Mouse (Mus musculus) left cerebral cortex, postnatal 25 days (tissue): ENCODE results near the gene Ankrd11. TPM values are rescaled to one million over a fixed set of nuclear protein-coding genes. Genes with fewer than 3 reads are reported as not detected.

Experiments
- DNase-seq, 2 experiments: peaks; one replicate each; pipeline ENCODE4 v3.0.0; 2022; ENCODE audit warnings: low spot score in 2 of 2, mixed read lengths in 1 of 2
- intact Hi-C: fragments of 180-260 bp; cut with DNase I; formaldehyde crosslinking; loops from one replicate; pipeline ENCODE4 v1.15.1; 2025
- total RNA-seq, 2 experiments: library from RNA; stranded (reverse); gene quantifications; 2 replicates each; pipeline ENCODE4 v1.2.3; 2021

Ankrd11 gene
- total RNA-seq, 2 experiments from 2014 or later = 147 to 152 TPM

DNA sequence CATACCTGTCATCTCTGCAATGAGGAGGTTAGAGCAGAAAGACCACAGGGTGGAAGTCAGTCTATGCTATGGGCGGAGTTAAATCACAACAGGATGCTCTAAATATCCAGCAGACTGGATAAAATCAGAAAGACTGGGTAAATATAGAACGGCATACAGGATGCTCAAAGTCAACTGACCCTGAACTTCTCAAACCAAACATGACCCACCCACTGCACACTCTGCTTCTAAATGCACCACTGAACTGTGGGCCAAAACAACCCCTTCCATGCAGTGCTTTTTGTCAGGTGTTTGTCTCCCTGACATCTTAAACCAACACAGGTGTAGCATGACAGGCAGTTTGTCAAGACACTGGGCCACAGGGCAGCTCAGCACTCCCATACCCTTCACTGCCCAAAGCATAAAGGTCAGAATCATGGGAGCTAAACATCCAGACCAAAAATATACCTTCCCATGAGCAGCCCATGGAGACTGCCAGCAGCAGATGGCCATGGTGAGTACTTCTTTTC is 104.5 kb downstream of the Ankrd11 start:
- no peak for DNase-seq
- intact Hi-C loops = no loop called here

DNA sequence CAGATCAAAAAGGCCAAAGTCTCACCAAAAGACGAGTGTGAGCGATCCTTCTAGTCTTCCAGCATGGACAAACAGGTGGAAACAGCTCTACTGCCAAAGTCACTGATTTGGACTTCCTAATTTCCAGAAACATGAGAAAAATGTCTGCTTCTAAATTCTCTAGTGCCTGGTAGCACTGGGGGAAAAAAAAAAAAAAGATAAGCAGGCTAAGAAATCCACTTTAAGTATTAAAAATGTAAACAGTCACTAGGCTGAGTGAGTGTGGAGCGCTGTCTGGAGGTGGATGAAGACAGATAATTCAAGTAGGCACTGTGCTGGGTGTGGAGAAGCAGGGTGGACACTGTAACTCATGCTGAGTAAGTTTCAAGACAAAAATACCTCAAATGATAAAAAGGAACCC is 106.2 kb downstream of the Ankrd11 start:
- intact Hi-C loops = no loop called here
- DNase-seq = peak in 1 of 2 experiments; percentile 69

DNA sequence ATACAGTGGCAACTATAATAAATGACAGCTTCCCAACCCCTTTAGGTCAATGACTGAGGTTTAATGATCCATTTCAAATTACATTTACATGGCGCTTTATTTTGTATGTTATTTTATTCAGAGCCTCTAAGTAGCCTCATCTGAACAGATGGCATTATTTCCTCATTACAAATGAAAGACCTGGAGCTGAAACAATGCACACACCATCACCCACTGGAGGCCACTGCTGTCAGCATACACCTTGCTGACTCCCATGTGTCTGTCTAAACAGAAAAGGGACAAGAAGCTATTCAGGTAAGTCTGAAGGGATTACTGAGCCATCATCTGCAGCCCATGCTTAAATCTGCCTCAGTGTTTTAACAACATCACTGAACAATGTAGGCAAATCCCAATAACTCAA is 107.0 kb downstream of the Ankrd11 start:
- intact Hi-C loops = no loop called here
- DNase-seq = no peak

DNA sequence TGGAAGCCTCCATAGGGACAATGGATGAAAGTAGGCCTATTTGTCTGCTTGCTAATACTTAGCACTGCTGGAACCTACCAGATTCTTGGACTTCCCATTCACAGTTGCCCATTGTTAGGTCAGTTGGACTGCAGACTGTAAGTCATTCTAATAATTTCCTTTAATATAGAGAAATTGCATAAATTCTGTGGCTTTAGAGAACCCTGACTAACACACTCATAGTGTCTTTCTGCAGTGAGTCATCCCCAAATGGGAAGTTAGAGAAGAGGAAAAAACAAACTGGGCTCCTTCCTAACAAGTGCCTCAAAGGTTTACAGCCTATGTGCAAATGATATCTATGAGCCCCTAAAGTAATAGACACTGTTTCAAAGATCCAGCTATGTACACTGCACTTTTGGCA is 108.1 kb downstream of the Ankrd11 start:
- intact Hi-C loops = no loop called here
- DNase-seq = no peak

DNA sequence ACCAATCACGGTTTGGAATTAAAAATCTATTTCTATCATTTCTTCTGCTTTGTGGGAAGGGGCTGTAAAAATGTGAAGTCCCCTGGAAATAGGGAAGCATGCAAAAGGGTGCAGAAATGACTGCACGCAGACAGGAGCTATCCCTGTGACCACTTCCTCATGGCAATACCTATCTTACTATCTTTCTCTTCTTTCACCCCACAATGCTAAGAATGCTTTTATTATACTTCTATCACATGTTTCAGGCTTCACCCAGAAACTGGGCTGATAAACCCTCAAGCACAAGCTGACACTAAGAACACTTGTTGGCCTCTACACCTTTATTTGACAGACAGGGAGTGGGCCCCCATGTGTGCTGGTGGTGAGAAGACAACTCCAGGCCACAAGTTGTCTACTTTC is 109.5 kb downstream of the Ankrd11 start:
- DNase-seq = no peak
- intact Hi-C loops = no loop called here

DNA sequence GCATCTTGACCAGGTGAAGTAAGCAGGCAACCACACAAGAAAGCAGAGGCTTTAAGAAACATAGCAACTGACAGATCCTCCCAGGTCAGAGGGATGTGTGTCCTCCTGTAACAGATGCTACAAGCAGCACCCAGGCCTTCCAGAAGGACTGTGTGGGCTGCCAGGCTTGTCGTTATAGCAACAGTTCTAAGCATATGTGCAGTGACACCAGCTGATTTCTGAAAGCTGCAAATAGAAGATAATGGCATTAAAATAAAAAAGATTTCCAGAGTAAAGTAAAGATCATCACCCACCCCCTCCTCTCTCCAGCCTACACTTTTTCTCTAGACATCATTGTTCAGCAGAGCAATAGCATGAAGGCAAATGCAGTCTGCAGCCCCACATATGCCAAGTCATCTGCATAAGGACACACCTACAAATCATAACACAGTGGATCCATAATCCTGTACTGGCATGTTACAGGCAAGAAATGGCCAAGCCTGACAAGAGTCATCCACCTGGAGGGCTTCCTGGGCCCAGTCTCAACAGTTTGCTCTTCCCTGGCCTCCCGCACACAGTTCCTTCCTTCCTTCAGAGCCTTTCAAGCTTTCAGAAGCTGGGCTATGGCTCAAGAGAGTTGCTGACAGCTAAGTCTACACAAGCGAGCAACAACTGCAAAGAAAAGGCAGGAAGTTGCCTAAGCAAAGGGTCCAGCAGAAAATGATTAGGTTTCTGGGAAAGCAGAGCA is 110.1 kb downstream of the Ankrd11 start:
- intact Hi-C loops = no loop called here
- DNase-seq = peak; percentile 85 to 95

DNA sequence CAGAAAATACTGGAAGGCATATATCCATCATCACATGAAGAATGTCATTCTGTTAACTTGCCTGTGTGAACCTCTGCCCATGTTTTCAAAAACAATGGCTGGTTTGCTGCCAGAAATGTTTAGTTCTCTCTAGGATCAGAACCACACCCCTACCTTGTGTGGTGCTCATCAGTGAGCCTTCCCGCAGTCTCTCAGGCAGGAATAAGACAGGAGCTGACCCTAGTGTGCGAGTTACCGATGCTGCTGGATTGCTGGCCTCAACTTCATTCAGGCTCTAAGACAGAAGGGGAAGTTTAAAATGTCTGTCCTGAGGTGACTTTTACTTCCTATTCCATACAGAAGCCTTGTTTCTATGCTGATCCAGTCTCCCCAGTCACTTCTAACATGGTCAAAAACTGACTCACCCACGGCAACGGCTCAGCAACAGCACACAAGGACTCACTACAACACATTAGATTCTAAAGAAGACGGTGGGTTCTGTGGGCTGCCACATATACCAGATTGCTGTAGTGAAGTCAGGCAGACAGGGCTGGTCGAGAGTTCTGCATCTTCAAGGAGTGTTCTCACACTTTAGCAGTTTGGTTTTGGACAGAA is 113.3 kb downstream of the Ankrd11 start:
- peak in 1 of 2 experiments; percentile 51 for DNase-seq
- intact Hi-C loops = no loop called here

DNA sequence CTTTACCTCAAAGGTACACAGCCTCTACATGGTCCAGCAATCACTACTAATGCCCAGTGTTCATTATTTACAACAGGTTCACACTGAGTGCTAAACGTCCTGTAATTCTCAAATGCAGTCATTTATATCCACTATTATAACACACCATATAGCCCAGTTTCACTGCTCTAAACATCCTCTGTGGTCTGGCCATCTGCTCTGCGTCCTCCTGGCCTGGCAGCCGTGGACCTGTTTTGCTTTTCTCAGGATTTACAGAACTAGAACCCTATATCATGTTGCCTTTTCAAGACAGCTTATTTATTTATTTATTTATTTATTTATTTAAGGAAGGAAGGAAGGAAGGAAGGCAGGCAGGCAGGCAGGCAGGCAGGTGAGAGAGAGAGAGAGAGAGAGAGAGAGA is 114.2 kb downstream of the Ankrd11 start:
- intact Hi-C loops = no loop called here
- no peak for DNase-seq

DNA sequence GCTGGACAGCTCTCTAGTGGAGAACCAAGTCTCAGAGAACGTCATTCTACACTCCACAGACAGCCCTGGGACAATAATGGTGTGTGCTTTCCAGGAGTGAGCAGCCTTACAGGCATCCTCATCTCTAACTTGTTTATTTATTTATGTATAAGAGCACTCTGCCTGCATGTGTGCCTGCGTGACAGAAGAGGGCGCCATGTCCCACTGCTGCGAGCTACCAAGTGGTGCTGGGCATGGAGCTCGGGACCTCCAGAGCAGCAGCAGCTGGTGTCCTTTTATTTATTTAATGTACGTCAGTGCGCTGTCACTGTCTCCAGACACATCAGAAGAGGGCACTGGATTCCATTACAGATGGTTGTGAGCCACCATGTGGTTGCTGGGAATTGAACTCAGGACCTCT is 115.3 kb downstream of the Ankrd11 start:
- intact Hi-C loops = no loop called here
- DNase-seq = no peak

DNA sequence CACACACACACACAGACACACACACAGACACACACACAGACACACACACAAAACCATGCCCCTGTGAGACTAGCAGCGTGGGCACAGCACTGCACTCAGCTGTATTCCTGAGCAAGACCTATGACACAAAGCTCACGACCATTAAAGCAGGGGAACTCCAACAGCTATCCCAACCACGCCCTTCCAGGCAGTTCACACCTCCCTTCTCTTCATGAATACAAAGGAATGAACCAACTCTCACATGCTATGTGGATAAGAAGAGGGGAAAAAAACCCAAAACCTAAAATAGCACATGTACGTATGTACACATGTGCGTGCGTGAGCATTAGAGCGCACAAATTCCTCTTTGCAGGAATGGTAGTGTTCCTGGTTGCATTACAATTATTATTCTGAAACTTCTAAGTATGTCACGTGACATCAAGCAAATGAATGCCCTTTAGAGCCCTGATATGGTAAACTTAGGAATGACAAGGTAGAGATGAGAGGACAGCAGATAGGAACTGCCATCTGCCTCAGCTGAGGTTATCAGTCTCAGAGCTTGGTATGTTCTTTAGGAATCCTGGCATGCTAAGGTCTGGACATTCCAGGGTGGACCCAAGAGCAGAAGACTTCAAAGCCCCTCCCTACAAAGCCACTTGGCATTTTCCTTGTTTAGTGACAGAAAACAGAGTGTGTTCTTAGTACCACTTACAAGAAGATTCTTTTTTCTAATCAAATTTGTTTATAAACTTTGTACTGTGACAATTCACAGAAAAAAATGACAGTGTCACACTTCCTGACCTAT is 115.9 kb downstream of the Ankrd11 start:
- no peak for DNase-seq
- intact Hi-C loops = no loop called here

DNA sequence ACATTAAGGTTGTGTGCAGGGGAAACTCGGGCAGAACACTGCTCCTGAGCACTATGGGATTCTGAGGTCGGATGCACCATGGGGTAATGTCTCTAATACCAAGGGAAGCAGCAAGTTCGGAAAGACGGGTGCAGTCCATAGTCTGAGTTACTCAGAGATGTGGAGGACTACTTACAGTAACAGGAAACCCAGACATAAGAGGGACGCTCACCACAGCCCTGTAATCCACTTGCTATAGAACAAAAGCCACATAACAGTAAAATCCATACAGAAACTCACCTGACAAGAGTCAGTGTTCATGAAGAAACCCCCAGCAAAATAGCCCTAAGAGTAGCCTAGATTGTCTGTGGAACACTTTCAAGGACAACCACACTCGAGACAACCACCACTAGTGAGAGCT is 118.0 kb downstream of the Ankrd11 start:
- intact Hi-C loops = no loop called here
- no peak for DNase-seq

DNA sequence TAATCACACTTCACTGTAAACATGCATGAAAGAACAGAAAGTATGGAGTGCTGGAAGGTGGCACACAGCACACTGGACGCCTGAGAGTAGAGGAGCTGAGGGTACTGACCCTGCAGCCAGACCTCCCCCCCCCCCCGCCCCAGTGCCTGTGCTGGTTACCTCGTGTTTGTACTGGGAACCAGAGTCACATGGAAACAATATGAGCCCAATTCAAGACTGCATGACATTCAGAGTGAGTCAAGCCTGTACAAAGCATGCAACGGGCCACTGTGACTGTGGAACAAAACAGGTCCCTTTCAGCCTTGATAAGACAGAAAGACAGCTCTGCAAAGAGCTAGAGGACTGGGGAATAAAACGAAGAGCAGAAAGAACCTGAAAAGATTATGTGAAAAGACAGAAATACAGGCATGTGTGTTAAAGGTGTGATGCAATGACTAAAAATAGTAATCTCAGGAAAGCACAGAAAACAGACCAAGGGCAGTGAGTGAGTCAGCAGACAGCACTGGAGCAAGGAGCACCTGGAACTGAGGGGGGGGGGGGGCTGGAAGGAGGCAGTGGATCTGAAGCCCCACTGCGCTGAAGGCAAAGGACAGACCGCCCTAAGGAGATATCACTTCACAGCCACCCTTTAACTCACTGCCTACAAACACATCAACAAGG is 118.5 kb downstream of the Ankrd11 start:
- intact Hi-C loops = no loop called here
- DNase-seq = no peak

DNA sequence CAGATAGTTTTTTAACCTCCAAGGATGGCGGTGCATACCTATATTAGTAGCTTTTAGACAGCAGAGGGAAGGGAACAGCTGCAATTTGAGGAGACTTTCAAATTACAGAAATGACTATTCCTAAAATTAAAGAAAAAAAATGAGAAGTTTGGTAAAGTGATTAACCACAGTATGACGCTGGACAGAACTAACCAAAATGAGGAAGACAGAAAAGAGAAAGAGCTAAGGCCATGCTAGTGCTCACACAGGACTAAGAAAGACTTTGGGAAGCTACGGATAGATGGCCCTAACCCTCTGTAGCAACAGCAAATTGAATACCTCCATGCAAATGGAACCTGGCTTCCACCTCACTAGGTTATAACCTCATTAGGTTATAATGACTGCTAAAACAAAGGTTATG is 119.1 kb downstream of the Ankrd11 start:
- DNase-seq = no peak
- intact Hi-C loops = no loop called here

DNA sequence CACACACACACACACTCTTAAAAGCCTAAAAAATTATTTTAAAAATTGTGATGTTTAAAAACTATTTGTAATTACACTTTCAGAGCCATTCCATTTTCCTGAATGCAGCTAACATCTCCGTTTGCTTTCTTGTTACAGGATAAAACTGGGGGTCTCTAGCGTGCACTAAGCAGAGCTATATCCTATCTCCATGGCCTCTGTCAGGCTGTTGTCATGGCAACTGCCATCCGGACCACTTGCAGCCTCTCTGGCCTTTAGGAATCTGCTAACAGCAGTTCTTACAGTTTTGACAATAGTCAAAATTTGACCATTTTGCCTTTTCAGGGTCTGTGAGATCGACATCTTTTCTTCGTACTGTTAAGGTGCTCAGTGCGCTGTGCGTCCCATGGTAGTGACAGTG is 121.2 kb downstream of the Ankrd11 start:
- no peak for DNase-seq
- intact Hi-C loops = no loop called here

DNA sequence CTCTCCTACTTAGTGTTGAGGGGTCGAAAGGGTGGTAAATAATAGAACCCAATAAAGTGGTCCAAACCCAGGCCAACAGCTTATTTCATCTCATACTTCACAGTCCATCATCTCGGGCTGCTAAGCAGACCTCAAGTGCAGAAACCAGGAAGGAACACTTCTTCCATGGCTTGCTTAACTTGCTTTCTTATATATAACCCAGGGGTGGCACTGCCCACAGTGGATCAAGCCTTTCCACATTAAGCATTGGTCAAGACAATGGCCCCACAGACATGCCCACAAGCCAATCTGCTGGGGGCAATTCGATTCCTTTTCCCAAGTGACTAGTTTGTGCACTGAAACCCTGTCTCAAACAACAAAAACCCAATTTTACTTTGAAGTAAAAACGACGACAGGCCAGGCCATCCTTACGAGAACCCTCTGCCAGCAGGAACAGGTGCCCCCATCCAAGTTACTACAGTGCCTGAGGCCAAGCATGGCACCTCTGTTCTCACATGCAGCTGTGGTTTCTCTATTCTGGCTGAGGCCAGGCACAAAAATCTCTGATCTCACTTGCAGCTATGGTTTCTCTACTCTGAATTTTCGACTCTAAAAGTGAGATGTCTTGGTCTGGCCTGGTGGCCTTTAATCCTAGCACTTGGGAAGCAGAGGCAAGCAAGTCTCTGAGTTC is 123.5 kb downstream of the Ankrd11 start:
- intact Hi-C loops = no loop called here
- DNase-seq = no peak

DNA sequence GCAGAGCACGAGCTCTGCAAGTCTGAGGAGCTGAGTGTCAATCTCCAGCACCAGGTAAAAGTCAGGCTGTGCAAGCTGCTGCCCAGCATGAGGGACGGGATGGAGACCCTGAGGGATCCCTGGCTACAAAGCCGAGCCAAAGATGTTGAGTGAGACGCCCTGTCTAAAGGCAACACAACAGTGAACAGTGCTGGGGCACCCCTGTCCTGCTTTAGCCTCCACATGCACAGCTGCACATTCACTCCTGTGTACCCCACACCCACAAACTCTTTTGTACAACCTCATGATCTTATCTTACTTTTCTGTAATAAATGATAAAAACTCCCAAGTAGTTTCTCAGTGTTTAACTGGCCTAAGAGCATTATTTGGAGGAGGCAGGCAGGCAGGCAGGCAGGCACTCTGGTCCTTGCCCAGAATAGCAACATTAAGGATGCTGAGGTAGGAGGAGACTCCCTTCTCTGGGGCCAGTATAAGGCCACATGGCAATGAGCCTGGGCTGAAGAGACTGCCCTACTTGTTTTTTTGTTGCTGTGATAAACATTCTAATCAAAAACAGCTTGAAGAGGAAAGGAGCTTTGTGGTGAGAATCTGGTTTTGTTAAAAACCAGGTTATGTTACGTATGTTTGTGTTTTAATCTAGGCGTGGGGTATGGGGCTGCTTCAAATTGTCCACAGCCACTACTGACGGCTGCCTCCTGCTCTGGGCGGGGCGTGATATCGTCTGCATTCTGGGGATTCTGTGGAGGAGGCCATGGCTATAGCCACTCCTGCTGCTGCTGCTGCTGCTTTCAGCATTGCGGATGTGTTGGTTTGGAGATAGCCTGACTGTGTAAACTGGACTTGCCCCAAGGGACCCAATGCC is 124.3 kb downstream of the Ankrd11 start:
- peak in 1 of 2 experiments; percentile 61 for DNase-seq
- intact Hi-C loops = no loop called here

DNA sequence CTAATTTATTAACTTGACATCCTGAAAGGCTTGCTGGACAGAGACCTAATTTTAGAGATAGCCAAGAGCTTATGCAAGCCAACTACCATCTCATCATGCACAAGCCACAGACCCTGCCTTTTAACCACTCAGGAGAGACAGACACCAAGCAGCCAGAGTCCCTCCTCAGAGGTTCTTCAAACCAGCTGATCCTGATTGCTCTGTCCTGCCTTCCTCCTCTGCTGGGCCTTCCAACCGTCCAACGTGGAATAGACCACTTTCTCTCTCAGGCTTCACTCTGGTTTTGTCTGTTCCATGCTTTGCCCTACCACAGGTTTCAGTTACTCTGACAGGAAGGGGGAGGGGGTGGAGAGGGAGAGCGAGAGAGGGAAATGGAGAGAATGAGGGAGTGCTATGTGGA is 125.3 kb downstream of the Ankrd11 start:
- intact Hi-C loops = no loop called here
- no peak for DNase-seq

DNA sequence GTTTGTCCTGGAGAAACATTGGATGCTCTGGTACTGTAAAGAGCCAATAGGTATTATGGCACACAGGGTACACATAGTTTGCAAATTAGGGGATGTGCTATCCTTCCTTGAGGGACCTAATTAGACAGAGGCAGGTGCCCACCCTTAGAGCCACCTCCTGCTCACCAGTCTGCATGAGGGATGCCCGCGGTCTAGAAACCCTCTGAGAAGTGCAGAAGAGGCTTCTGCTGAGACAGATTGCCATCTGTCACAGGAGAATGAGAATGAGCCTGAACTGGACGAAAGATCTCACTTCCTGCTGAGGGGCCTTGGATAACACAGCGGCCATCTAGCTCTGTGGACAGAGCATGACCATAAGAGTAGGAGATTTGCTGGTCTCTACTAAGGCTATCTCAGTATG is 129.2 kb downstream of the Ankrd11 start:
- no peak for DNase-seq

DNA sequence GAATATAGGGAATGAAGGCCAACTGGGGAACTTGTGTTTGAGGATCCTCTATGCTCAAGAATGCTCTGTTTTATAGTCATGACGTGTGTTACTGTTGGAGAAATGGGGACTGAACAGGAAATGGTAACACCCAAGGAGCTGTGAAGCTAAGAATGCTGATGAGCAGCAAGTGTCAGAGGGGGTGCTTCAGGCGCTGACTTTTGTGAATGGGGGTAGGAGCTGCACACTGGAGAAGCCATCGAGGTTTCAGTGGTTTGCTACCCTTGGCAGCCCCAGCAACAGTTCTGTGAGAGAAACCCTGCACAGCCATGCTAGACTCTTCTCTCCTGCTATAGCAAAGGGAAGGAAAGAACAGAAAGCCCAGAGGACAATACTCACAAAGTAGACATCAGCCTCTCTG is 129.9 kb downstream of the Ankrd11 start:
- DNase-seq = no peak
- intact Hi-C loops = no loop called here

More for the DNA sequence above, 129.2 kb downstream of the Ankrd11 start:
- intact Hi-C loops = no loop called here
